Mouse (Mus musculus) thymus, postnatal 0 days (tissue): ENCODE data around the gene Bbc3. TPM values are rescaled to one million over a fixed set of nuclear protein-coding genes. Genes with fewer than 3 reads are reported as not detected.

ENCODE experiments used
- polyA plus RNA-seq: library from polyadenylated mRNA; unstranded; fragments of >200 nt; fragmentation: Nextera tagmentation; extraction: Ambion mirVana; gene quantifications from 2 replicates; pipeline ENCODE4 v1.2.1, GENCODE M21; 2015

Bbc3 gene
- polyA plus RNA-seq, 1 experiment from 2014 or later = 9.2 TPM

Other genes starting within 250 kb of the Bbc3 start
- 0.13 and 0.36 TPM in 2 replicates for gene Zfp541, start 246.6 kb upstream of the Bbc3 start, polyA plus RNA-seq
- 152 and 172 TPM in 2 replicates for gene Napa, start 209.9 kb upstream of the Bbc3 start, polyA plus RNA-seq
- 15.9 and 18.5 TPM in 2 replicates for gene Kptn, start 188.5 kb upstream of the Bbc3 start, polyA plus RNA-seq
- gene Slc8a2, start 178.6 kb upstream of the Bbc3 start, polyA plus RNA-seq = 0.03 and 0.04 TPM in 2 replicates
- gene Meis3, start 133.3 kb upstream of the Bbc3 start, polyA plus RNA-seq = 20.7 and 21.1 TPM in 2 replicates
- 18.4 and 18.7 TPM in 2 replicates for gene Dhx34, start 86.4 kb upstream of the Bbc3 start, polyA plus RNA-seq
- 0.04 and 0.14 TPM in 2 replicates for gene C5ar2, start 64.2 kb upstream of the Bbc3 start, polyA plus RNA-seq
- 1.1 and 1.2 TPM in 2 replicates for gene C5ar1, start 48.9 kb upstream of the Bbc3 start, polyA plus RNA-seq
- gene Inafm1, start 34.8 kb upstream of the Bbc3 start, polyA plus RNA-seq = 6.2 and 7.6 TPM in 2 replicates
- gene Ccdc9, start 21.6 kb upstream of the Bbc3 start, polyA plus RNA-seq = 15.9 and 21.9 TPM in 2 replicates
- 246 and 259 TPM in 2 replicates for gene Sae1, start 79.4 kb downstream of the Bbc3 start, polyA plus RNA-seq
- gene Zc3h4, start 92.5 kb downstream of the Bbc3 start, polyA plus RNA-seq = 12.2 and 15.9 TPM in 2 replicates
- 148 and 149 TPM in 2 replicates for gene Tmem160, start 144.4 kb downstream of the Bbc3 start, polyA plus RNA-seq
- gene Npas1, start 169.3 kb downstream of the Bbc3 start, polyA plus RNA-seq = 0.31 and 0.52 TPM in 2 replicates